Mouse (Mus musculus) limb, embryonic 10.5 days (tissue): ENCODE measurements around the gene Dlg2. TPM values are rescaled to one million over a fixed set of nuclear protein-coding genes. Genes with fewer than 3 reads are reported as not detected.

ENCODE experiments used
- DNase-seq: peaks from one replicate; pipeline ENCODE4 v3.0.0-alpha.2; 2017; ENCODE audit warnings: low spot score
- H3K27ac ChIP-seq: fragments of 300-500 bp; sonication (generic); 2 replicates; pipeline ENCODE4 v1.5.1; 2016; ENCODE audit warnings: mild to moderate bottlenecking
- H3K27me3 ChIP-seq: fragments of 300-500 bp; sonication (generic); 2 replicates; pipeline ENCODE4 v1.6.1; 2016; ENCODE audit warnings: low read depth, mild to moderate bottlenecking; ENCODE audit not compliant: poor library complexity, severe bottlenecking
- H3K36me3 ChIP-seq: fragments of 300-500 bp; sonication (generic); 2 replicates; pipeline ENCODE4 v1.6.1; 2016; ENCODE audit warnings: mild to moderate bottlenecking, moderate library complexity
- H3K4me1 ChIP-seq: fragments of 300-500 bp; sonication (generic); 2 replicates; pipeline ENCODE4 v1.6.1; 2016
- H3K4me3 ChIP-seq: fragments of 300-500 bp; sonication (generic); 2 replicates; pipeline ENCODE4 v1.5.1; 2016; ENCODE audit warnings: mild to moderate bottlenecking, moderate library complexity
- H3K9me3 ChIP-seq: fragments of 300-500 bp; sonication (generic); replicated peaks from 2 replicates; pipeline ENCODE4 v1.6.1; 2016; ENCODE audit warnings: mild to moderate bottlenecking
- WGBS: fragments of 180-500 bp; shearing (Covaris S2); methylation state at CpG from one replicate; pipeline ENCODE4 v1.1.7; 2016; 5-methylcytosine and 5-hydroxymethylcytosine counted together
- polyA plus RNA-seq: library from polyadenylated mRNA; unstranded; fragments of >200 nt; fragmentation: Nextera tagmentation; extraction: Ambion mirVana; gene quantifications from 2 replicates; pipeline ENCODE4 v1.2.1, GENCODE M21; 2016

Gene Dlg2
- polyA plus RNA-seq, 1 experiment from 2014 or later, result 0.53 TPM

DNA sequence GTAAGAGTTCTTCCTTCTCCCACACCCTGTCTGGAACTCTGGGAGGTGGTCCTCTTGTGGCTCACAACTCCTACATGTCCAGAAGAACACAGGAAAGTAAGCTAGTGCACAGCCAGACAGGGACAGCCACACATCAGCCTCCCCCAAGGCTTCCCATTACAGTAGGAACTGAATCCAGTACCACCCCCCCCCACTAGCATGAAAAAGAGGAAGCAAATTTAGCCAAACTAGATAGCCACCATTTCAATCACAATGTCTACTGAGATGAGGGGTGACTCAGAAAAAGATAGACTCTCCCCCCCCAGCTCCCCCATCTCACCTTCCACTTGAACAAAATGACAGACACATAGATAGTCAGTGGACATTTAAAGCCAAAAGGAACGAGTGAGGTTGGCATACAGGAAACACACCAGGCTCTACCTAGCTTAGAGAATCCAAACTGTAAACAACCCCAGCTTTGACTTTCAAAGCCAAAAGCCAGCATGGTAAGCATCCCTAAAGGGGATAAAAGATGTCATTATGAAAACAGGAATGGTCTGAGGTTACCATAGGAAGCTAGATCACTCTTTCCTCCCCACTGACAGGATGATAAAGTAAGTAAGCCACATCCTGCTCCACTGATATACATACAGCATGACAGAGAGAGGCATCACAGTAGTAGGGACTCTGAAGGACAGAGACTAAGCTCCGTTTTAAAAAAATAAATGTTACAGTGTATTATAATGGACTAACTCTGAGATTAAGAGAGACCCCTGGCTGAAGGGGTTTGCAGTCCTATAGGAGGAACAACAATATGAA, 1986.8 kb downstream of the Dlg2 start:
- no peaks in the 10 kb centered on the region for H3K9me3 ChIP-seq
- WGBS, result 77% methylated on average over 2 of the region's 2 CpGs

DNA sequence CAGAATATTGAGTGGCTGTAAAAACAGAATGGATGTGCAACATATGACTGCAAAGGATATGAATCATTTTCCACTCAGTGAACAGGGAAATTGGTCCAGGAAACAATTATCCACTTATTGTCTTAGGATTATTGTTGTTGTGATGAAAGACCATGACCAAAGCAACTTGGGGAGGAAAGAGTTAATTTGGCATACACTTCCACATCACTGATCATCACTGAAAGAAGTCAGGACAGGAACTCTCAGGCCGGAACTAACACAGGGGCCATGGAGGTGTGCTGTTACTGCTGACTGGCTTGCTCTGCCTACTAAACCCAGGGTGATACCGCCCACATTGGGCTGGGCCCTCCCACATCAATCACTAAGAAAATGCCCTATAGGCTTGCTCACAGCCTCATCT, 1987.8 kb downstream of the Dlg2 start:
- no peak overlapping the region for H3K4me3 ChIP-seq
- no peak overlapping the region for H3K27ac ChIP-seq
- DNase-seq, result no peak
- WGBS, result 64% methylated on average over 2 of the region's 2 CpGs
- no peaks in the 10 kb centered on the region for H3K9me3 ChIP-seq
- no peaks in the 10 kb centered on the region for H3K27me3 ChIP-seq
- H3K4me1 ChIP-seq, result no peaks in the 10 kb centered on the region
- H3K36me3 ChIP-seq, result no peaks in the 10 kb centered on the region

More for the DNA sequence above, 1986.8 kb downstream of the Dlg2 start:
- no peaks in the 10 kb centered on the region for H3K27me3 ChIP-seq
- no peak overlapping the region for H3K27ac ChIP-seq
- no peaks in the 10 kb centered on the region for H3K36me3 ChIP-seq
- DNase-seq, result no peak
- H3K4me1 ChIP-seq, result no peaks in the 10 kb centered on the region
- H3K4me3 ChIP-seq, result no peak overlapping the region

GRCm38 (mm10) chr7:92479143-92479542, 2002.7 kb downstream of the Dlg2 start:
- no peak for DNase-seq
- Histone ChIP-seq H3K27me3 (no peaks in the 10 kb centered on the region), H3K4me1 (no peaks in the 10 kb centered on the region), H3K36me3 (no peaks in the 10 kb centered on the region), H3K4me3 (no peak overlapping the region), H3K9me3 (no peaks in the 10 kb centered on the region), H3K27ac (no peak overlapping the region)
- 66% methylated on average over 1 of the region's 1 CpGs for WGBS

- 97% methylated on average over 2 of the region's 2 CpGs for WGBS
- Histone ChIP-seq H3K4me1 (no peaks in the 10 kb centered on the region), H3K27me3 (no peaks in the 10 kb centered on the region), H3K36me3 (no peaks in the 10 kb centered on the region), H3K9me3 (no peaks in the 10 kb centered on the region), H3K27ac (no peak overlapping the region), H3K4me3 (no peak overlapping the region)
- no peak for DNase-seq
These were observed 2003.3 kb downstream of the Dlg2 start for GRCm38 (mm10) chr7:92479748-92480147.

- Histone ChIP-seq H3K27ac (no peak overlapping the region), H3K27me3 (no peaks in the 10 kb centered on the region), H3K4me1 (peaks cover 3% of the 10 kb centered on the region; the same call in 1 of the 2 replicates), H3K36me3 (no peaks in the 10 kb centered on the region), H3K4me3 (no peak overlapping the region), H3K9me3 (no peaks in the 10 kb centered on the region)
- 92% methylated on average over 3 of the region's 3 CpGs for WGBS
- DNase-seq, result no peak
These were observed 2006.9 kb downstream of the Dlg2 start for GRCm38 (mm10) chr7:92483346-92483745.

DNA sequence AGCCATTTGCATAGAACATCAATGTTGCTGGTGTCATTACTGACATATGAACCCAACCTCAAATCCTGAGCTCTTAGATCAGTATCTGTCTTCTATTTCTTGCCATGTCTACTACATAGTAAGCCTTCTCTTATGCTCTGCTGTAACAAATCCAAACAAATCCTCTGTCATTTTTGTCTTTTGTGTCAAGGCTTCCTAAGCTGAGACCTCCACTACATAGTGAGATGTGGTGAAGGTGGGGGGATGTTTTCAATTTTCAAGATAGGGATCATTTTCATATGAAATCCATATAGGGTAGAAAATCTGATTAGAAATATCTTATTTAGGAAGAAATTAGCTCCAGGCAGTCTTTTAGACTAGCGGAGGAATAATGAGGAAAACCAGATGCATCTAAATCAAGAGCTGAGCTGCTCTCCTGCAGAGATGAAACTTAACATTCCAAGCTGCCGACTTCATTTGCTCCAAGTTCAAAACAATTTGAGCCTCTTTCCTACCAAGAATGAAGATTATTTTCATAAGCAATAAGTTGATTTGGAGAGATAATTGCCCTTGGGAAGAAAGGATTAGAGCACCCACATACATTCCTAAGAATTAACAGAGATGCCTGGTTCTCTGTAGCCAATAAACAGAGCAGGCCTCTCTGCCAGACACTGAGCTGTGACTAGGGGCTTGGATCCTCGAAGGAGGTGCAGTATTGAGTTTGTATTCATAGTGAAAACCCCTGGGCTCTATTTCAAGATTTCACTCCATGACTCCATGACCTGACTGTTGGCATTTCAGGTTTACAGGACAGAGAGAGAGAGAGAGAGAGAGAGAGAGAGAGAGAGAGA, 2009.6 kb downstream of the Dlg2 start:
- Histone ChIP-seq H3K9me3 (no peaks in the 10 kb centered on the region), H3K4me1 (peaks cover 3% of the 10 kb centered on the region; the same call in 1 of the 2 replicates), H3K27ac (no peak overlapping the region), H3K36me3 (no peaks in the 10 kb centered on the region), H3K27me3 (no peaks in the 10 kb centered on the region), H3K4me3 (no peak overlapping the region)
- DNase-seq, result no peak
- WGBS, result 60% methylated on average over 3 of the region's 3 CpGs

- Histone ChIP-seq H3K9me3 (no peaks in the 10 kb centered on the region), H3K4me1 (peaks cover 3% of the 10 kb centered on the region; the same call in 1 of the 2 replicates), H3K36me3 (no peaks in the 10 kb centered on the region), H3K27ac (no peak overlapping the region), H3K27me3 (no peaks in the 10 kb centered on the region), H3K4me3 (no peak overlapping the region)
- WGBS, result 94% methylated on average over 4 of the region's 4 CpGs
- no peak for DNase-seq
These were observed 2010.4 kb downstream of the Dlg2 start for GRCm38 (mm10) chr7:92486878-92487277.

DNA sequence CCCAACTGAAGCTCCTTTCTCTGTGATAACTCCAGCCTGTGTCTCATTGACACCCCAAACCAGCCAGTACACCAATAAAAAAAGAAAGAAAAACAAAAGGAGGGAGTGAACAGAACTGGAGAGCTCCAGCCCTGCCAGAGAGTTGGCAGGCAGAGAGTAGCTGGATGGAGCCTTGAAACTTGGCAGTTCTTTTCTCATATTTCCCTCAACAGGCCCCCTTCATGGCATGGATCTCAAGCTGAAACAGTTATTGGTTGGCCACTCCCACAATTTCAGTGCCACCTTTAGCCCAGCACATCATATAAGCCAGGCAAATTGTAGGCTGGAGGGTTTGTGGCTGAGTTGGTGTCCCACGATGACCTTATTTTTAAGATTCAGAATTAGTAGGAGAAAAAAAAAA, 2015.8 kb downstream of the Dlg2 start:
- 90% methylated on average over 1 of the region's 1 CpGs for WGBS
- H3K9me3 ChIP-seq, result no peaks in the 10 kb centered on the region
- H3K4me3 ChIP-seq, result no peak overlapping the region
- no peak for DNase-seq
- no peaks in the 10 kb centered on the region for H3K36me3 ChIP-seq
- H3K4me1 ChIP-seq, result no peaks in the 10 kb centered on the region
- no peaks in the 10 kb centered on the region for H3K27me3 ChIP-seq
- no peak overlapping the region for H3K27ac ChIP-seq

DNA sequence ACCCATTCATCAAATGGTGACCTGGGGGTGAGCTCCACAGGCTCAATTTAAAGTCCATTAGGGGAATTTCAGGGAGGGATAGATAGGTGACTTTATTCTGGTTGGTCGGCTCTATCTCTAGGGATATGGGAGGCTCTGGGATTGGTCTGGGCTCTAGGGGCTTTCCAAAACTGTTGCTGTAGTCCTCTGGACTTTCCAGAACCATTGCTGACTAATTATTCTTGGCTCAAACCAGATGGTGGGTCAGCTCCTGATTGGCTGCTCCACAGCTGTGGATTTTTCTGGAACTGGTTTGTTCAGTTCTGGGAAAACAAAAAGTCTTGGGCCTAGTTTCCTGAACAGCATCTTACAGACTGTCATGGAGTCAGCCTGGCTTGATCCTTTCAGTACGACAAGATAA, 2017.0 kb downstream of the Dlg2 start:
- WGBS, result 89% methylated on average over 2 of the region's 2 CpGs
- no peaks in the 10 kb centered on the region for H3K9me3 ChIP-seq
- no peak overlapping the region for H3K27ac ChIP-seq
- H3K36me3 ChIP-seq, result no peaks in the 10 kb centered on the region
- H3K4me3 ChIP-seq, result no peak overlapping the region
- no peaks in the 10 kb centered on the region for H3K4me1 ChIP-seq
- DNase-seq, result no peak
- no peaks in the 10 kb centered on the region for H3K27me3 ChIP-seq

Other genes starting within 250 kb of the Dlg2 start
- not detected in 2 replicates for gene Ccdc83, start 210.9 kb upstream of the Dlg2 start, polyA plus RNA-seq
- 1.3 and 2.7 TPM in 2 replicates for gene Sytl2, start 174.4 kb upstream of the Dlg2 start, polyA plus RNA-seq
- gene Ccdc89, start 50.1 kb upstream of the Dlg2 start, polyA plus RNA-seq, result 2.2 and 2.4 TPM in 2 replicates
- 24.8 and 30.9 TPM in 2 replicates for gene Crebzf, start 33.9 kb upstream of the Dlg2 start, polyA plus RNA-seq
- 129 and 140 TPM in 2 replicates for gene Tmem126a, start 19.4 kb upstream of the Dlg2 start, polyA plus RNA-seq
- gene Tmem126b, start 671 bp upstream of the Dlg2 start, polyA plus RNA-seq, result 30.5 and 35.9 TPM in 2 replicates